Mouse (Mus musculus) small intestine, adult 2 months (tissue): ENCODE results near the gene Inca1.

Experiments used
- CTCF ChIP-seq: fragments of 200-500 bp; IDR thresholded peaks from 2 replicates; pipeline ENCODE4 v1.5.1; 2012; ENCODE audit warnings: low read depth, mild to moderate bottlenecking, control low read depth, inconsistent platforms, low read length, moderate library complexity, mixed read lengths; ENCODE audit not compliant: insufficient replicate concordance, insufficient read length; ENCODE audit errors: extremely low read depth
- POLR2A ChIP-seq: fragments of 200-500 bp; IDR thresholded peaks from 2 replicates; pipeline ENCODE4 v1.6.1; 2012; ENCODE audit warnings: low read depth, mild to moderate bottlenecking, control low read depth, inconsistent platforms, low read length, moderate library complexity

GRCm38 (mm10) chr11:70647716-70648420 lies 52.1 kb downstream of the Inca1 start:
- TF ChIP-seq CTCF, result no peak
- no peak for TF ChIP-seq POLR2A
